Mouse (Mus musculus): ENCODE results near the gene Olfr221.
"Not testable (repeated sequence)": the region's sequence is repeated elsewhere in the genome, so short reads cannot be mapped to it uniquely, and the experiment has no call there.

Gene Olfr221

DNA sequence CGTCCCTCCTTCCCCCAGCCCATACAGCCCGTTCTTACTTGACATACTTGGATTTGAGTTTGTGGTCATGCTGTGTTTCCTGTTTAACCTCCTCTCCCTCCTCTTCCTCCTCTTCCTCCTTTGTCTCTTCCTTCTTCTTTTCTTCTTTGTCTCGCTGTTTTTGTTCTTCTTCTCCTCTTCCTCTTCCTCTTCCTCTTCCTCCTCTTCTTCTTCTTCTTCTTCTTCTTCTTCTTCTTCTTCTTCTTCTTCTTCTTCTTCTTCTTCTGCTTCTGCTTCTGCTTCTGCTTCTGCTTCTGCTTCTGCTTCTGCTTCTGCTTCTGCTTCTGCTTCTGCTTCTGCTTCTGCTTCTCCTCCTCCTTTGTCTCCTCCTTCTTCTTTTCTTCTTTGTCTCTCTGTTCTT lies at the start of gene Olfr221:
TSS of gene Olfr221 (minus strand) at position 101 of the 400 bp plus-strand sequence.
- not testable (repeated sequence) for DNase-seq

DNA sequence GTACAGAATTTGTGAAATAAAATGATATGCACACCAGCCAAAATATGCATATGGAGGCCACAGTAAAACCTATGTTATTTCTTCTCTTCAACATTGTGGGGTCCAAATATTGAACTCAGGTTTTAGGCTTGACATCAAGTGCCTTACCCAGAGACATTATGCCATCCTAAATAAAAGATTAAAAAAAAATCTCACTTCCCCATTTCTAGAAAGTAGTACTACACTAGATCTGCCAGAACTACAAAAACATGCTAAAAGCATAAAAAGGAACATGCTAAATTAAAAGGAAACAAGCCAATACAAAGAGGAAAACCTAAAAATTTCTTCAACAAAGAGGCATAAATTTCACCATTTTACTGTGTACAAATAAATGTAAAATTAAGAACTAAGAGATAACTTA lies 40.8 kb upstream of the Olfr221 start:
- DNase-seq, result no peak

DNA sequence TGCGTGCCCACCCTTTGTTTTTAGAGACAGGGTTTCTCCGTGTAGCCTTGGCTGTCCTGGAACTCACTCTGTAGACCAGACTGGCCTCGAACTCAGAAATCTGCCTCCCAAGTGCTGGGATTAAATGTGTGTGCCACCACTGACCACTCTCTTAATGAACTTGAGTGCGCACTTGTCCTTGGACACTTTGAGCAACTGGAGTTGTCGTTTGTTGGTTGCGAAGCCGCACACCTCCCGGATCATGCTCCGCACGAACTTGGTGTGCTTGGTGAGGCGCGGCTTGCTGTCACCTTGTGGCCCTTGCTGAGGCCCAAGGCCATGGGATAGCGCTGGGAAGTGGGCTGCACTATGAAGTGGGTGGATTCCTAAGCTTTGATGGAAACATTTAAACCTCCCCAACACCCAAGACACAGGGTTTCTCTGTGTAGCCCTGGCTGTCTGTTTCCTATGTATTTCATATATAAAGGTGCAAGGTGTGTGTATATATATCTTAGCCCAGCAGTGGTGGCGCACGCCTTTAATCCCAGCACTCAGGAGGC lies 29.4 kb upstream of the Olfr221 start:
- DNase-seq, result no peak

DNA sequence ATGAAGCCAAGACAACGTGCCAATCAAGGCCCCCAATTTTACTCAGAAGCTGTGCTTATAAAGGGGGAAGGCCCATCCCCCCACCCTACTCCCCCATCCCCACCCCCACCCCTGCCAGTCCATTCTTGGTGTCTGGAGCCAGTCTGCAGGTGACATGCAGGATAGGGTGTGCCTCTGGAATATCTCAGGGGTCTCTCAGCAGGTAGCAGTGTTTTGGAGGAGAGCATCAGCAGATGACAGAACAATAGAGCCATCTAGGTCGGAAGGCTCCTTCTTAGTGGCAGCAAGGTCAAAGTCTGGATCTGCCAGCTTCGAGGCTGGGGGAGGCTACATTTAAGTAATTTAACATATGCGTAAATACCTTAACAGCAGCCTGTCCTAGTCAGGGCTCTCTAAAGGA lies 23.9 kb upstream of the Olfr221 start:
- no peak for DNase-seq

DNA sequence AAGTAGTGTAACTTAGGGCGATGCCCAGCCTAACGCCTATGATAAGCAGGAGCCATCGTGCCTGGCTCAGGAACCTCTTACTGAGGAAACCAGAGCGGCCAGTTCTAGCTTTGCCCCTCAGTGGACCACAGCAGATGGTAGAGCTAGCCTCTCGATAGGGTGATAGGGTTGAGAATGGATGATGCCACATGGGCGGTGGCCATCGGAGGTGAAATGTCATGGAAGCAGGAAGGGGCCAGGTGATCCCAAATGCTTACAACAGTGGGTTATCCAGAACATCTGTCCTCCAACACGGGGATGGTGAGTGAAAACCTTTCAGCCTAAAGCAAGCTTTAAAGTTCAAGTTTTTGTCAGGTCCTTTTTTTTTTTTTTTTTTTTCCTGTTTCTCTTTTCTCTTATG lies 19.5 kb upstream of the Olfr221 start:
- DNase-seq, result no peak

DNA sequence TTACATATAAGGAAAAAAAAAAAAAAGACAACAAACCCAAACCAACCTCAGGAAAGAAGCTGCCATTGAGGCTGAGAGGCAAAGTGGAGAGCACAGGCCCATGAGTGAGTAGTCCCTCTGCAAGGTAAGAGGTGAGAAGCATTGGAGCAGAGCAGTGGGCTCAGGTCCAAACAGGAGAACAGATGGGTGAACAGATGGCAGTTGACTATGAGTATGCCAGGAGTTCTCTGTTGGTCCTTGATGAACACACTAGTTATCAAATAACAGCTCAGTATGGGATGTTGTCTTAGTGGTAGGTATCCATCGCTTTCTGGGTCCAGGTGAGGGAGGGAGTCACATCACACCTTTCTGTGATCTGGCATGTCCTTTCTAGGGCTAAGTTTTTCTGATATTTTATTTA lies 18.5 kb upstream of the Olfr221 start:
- no peak for DNase-seq

DNA sequence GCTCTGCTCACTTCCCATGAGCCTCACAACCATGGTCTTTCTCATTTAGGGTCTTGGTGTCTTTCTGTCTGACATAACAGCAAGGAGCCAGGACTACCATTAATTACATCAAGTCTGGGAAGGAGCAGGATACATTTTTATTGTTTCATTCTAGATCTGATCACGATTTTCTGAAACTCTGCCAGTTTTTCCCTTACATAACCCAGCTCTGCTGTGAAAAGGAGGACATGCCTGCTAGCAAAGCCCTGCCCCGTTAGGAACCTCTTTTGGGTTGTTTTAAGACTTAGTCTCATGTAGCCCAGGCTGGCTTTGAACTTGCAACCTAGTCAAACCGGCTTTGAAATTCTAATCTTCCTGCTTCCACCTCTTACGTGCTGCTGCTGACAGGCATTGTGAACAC lies 17.7 kb upstream of the Olfr221 start:
- no peak for DNase-seq

DNA sequence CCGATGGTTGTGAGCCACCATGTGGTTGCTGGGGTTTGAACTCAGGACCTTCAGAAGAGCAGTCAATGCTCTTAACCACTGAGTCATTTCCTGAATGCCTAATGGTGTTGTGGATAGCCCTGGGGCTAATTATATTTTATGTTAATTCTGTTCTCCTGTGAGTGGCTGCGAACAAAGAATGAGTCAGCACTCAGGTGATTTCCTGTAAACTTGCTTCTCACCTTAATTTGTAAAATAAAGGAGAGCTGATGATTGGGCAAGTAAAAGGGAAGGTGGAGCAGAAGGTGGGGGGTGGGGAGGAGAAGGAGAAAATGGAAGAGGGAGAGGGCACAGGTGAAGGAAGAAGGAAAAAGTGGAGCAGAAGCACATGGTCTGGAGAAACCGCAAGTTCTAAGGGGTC lies 10.5 kb upstream of the Olfr221 start:
- not testable (repeated sequence) for DNase-seq

DNA sequence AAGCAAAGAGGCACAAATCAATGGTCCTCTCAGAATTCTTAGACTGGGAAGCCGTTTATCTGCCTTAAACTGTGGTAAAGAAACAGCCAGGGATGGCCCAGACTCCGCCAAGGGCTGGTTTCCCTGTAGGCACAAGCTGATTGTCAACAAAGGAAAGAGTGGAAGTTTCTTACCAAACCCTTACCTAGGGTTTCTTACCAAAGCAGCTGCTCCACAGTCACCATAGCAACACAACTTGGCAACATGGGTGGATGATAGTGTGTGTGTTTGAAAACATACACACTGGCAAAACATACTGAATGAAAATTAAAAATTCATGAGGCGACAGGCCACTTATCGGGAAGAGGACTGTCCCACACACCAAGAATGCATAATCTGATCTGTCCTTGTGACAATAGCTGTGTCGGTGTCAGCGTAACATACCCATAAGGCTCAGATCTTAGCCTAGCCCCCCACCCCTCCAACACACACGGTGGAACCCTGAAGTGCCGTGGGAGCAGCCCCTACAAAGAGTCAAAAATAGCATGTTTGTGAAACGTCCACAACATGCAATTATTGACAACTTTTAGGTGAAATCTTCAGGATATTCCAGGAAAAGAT lies 3.8 kb upstream of the Olfr221 start:
- DNase-seq, result no peak

DNA sequence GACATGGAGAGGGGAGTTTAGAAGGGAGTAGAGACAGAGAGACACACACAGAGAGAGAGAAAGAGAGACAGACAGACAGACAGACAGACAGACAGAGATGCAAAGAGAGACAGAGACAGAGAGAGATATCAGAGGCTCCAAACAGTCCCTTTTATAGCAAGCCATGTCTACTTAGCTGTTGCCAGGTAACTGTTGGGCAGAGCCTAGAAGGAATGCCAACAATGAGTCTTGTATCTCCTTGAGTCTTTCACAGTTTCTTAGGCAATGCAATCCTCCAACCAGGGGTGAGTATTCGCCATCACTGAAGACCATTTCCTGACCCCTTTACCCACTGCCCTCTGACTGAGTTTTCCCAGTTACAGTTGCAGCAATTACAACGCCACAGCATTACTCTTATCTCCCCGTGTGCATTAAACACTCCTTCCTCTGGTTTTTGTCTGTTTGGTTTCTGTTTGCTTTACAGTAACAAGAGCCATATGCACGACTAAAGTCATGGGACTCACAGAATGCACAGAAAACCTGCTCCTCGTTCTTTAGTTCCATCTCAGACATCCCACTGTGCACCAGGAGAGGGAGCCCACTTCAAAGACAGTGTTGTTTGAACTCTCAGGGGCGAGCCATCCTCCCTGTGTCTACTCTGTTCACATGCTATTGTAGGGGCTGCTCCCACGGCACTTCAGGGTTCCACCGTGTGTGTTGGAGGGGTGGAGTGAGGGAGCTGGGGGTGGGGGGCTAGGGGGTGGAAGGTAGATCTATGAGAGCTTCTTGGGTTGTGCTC lies 2.8 kb upstream of the Olfr221 start:
- no peak for DNase-seq

DNA sequence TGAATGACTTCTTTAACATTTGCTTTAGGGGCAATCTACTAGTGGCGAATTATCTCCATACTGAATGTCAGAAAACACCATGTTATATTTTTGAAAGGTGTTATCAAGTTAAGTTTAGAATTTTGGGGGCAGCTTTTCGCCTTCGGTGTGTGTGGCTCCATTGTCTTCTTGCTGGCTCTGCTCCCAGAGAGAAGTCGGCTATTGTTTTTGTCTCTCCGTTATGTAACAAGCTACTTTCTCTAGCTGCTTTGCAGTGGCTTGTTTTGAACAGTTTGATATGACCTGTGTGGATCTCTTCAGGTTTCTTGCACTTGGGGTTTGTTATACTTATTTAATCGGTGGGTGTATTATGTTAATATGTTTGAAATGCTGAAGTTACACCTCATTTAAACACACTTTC lies 1.2 kb upstream of the Olfr221 start:
- no peak for DNase-seq

DNA sequence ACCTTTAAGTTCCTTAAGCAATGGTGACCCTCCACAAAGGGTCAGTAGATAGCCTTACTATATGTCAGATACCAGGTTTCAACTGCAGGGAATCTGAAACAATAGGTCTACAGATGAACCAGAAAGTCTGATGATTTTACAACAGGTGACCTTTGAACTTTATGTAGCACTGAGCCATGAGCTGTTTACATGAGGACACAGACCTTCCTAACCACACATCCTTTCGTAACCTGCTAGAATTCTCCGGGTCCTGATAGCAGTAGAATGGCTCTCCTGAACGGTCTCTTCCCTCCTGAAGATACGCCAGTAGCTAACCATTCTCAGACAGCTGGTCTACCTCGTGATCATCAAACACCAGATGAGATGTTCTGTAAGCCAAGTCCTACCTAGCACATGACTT lies 2.9 kb downstream of the Olfr221 start:
- no peak for DNase-seq

DNA sequence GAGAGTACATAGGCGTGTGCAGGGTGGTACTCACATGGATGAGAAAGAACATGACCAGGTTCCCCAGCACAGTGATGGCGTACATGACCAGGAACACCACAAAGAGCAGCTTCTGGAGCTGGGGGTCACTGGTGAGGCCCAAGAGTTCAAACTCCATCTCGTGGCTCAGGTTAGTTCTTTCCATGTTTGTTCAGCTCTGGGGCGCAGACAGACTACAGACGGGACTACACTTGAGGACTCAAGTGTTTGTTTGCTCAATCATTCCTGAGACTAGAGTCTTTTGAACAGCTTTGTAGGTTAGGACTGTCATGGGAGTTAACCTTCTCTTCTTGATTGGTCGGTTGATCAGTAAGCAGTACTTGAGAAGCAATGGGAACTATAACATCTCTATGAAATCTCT lies 6.3 kb downstream of the Olfr221 start:
- no peak for DNase-seq

DNA sequence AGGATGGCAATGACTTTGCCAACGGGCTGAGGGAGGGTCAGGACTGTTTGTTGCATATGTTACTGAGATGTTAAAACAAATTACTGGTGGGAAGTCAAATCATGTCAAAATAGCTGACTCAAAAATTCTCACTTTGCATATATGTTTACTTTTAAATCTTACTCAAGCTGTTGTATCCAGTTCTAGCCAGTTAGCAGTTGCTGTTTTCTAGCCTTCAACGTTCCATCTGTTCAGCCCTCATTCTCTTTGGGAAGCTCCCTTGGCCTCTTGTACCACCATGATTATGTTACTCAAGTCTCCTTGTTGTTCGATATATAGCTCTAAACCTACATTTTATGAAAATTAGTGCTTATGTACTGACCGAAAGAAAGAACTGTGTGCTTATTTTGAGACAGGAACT lies 15.9 kb downstream of the Olfr221 start:
- DNase-seq, result no peak

DNA sequence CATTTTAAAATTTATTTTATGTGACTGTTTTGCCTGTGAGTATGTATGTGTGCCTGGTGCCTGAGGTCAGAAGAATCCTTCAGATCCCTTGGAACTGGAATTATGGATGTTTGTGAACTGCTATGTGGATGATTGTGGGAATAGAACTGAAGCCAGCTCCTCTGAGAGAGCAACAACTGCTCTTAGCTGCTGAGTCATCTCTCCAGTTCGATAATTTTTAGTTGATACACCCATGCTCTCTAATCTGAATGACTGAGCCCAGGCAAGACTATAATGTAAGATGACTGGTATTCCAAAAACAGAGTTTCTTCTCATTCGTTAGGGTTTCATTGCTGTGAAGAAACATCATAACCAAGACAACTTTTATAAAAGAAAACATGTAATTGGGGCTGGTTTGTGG lies 18.1 kb downstream of the Olfr221 start:
- DNase-seq, result no peak

DNA sequence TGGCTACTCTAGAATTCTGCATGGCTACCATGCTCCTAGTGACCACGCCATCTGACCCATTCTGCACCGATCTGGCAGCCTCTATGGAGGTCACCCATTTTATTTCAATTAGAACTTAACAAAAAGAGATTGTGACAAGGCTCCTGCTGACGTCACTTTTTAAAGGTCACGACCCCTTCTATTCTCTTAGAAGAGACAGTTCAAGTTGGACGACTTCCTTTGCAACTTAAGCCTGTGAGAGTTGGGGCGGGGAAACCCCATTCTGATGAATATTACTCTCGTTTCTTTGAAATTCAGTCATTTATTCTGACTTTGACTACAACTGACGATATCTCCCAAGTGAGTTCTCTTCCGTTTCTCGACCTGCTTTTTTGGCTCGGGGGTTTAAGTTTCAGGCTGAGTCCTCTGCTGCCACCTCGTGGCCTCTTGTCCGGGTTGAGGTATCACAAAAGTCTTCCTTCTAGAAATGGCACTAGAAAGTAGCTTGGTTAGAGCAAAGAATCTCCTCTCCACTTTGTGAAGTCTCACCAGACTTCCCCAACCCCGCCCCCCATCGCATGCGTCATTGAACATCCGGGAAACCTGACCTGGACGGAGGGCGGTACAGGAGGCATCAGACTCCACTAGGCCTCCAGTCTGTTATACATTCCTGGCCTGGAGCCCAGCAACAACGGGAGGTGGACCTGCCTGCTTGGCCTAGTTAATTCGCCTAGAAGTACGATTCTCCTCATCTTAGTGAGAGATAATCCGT lies 19.4 kb downstream of the Olfr221 start:
- peak; percentile 94 for DNase-seq

DNA sequence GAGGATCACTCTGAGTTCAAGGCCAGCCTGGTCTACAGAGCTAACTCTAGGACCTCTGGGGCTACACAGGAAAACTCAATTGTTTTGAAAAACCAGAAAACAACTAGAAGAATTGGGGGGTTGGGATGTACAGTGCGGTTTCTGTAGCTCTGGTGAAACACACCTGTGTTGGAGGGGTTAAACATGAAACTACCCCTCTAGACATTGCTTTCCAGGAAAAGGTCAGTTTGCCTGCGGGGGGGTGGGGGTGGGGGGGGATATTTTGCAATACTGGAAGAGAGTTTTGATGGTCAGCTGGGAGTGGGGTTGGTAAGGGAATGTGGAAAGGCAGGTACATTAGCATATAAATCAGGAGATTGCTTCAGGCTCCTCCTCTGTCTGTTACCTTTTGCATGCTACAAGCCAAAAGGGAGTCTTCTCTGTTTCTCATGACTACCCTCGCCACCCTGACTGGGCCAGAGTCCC lies 20.0 kb downstream of the Olfr221 start:
- no peak for DNase-seq

DNA sequence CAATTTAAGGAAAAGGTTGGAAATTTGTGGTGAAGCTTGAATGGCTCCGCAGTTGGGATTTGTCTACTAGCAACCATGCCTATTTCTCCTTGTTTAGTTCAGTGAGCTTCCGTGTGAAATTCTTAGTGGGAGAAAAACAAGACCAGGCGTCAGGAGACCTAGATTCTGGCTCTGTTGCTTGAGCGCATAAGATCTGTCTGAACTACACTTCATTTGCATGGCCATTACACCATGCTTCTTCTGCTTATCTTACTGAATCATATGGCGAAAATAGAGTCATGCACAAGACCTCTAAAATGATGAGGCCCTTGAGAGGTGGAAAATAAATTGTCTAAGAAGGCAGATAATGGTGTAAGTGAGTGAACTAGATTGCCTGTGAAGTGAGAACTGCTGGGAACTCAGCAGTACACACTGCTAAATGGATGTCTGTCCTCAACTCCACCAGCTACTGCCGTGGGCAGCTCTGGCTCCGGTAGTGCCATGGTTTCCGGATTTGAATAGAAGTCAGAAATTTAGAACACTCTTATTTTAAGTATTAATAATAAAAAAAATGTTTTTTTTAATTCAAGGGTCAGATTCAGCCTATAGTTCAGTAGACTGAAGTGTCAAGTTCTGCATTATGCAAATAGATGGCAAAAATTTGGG lies 20.6 kb downstream of the Olfr221 start:
- no peak for DNase-seq

DNA sequence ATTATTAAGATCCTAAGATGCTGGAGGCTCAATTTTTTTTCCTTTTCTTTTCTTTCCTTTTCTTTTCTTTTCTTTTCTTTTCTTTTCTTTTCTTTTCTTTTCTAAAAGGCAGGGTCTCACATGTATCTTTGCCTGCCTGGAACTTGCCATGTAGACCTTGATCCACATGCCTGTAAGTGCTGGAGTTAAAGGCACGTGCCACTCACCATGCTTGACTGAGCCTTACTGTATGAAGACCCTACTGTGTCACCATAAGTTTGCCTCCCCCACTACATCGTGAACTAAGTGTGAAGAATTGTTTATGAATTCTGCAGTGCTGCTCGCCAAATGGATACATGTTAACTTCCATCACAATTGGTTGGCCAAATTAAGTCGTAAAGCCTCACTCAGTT lies 21.1 kb downstream of the Olfr221 start:
- DNase-seq, result no peak

DNA sequence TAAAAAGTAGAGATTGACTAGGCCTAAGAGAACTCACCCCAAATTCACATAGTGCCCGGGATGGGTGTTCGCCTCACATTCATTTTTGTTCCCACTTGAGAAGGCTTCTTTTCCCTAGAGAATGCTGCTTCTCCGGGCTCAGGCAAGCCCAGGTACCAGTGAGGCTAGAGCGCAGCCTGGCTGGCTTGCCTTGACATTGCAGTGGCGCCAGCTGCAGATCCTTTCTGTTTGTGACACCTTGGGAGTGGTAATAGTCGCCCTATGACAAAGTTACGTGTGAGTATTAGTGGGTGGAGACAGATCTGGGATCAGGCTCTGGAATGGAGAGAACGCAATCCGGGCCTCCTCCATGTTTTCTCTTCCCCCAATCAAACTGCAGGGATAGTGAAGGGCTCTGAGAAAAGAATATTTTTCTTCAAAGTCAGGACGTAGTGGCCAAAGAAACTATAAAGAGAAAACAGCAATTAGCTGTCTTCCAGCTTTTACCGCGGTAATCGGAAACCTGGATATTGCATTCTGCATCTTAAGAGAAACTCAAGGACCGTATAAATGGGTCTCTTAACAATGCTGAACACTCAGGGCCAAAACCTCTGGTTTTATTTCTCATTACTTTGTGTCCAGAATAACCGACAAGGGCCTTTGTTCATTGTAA lies 21.6 kb downstream of the Olfr221 start, which contains the start of gene Zfp219:
TSS of gene Zfp219 (minus strand) at position 248 of the 652 bp plus-strand sequence.
- DNase-seq, result peak; percentile 90

DNA sequence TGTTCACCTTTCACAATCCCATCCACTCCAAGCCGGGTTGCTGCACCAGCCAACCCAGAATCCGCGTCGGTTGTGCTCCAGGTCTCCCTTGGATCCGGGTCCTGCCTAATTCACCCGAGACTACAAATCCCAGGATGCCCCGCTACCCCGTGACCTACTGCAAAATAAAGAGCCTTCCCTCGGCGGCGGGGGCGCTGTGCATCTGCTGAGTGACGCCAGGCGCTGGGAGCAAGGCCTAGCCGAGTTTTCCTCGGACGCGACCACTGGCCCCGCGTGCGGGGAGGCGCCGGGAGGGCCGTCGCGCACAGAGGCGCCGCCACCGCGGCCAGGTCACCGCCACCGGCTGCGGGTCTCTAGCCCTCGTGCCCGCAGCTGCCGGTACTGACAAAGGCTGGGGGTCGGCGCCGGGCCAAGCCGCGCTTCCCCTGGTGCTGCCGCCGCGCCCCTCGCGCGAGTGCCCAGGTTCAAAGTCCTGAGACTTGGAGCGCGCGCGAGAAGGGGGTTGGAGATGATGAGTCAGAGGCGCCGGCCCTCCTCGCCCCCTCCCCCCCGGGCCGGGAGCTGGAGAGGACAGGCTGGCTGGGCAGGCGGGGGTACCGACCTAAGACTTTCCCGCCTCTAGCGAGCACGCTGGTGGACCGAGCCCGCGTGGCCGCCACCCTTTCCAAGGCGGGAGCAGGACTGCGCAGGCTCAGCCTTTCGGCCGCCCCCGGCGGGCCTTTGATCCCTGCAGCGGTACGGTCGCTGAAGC lies 22.5 kb downstream of the Olfr221 start:
- peak; percentile 98 for DNase-seq

Measured in kidney, adult 11 months (tissue).